In the genomic region with DNA sequence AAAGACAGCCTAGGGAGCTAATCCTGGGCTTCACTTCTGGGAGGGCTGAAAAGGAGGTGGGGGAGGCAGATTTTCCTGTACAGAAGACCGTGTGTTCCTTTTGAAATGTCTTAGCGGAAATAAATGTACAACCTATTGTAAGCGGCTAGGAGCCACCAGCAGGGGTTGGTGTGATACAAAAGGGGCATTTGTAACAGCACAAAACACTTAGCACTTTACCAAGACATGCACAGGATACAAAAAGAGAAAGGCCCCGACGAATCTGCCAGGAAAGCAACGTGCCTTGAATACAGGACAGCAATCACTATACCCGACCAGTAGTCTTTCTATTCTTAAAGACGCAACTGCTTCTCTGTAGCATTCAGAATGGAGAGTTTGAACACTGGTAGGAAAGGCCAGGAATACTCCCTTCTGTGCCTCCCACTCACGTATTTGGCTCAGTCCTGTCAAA, we compare ENCODE assay signal across 10 mouse cellular contexts.
DNase-seq lines count a peak whose midpoint lies in the region; ATAC-seq and TF ChIP-seq lines count a peak whose summit lies in the region.
"Had no signal": no experiment of that assay in that cellular context is flagged by ENCODE, and none has a peak within 500 bp of the region (broad histone marks: within the 10 kb centered on the region; RNA-seq: fewer than 3 reads in every experiment).

No protein-coding gene starts in this region.

- H3K27me3 ChIP-seq in hindbrain, embryonic 12.5 days = peaks cover 72% of the 10 kb centered on the region
- H3K27me3 ChIP-seq in midbrain, embryonic 10.5 days (ENCODE audit: low read depth, poor library complexity, severe bottlenecking) = peaks cover 94% of the 10 kb centered on the region
- H3K27me3 ChIP-seq: megakaryocyte, embryonic 14.5 days; stomach, embryonic 15.5 days had no signal

- 25% methylated on average over 9 of the region's 9 CpGs for WGBS in hindbrain, embryonic 12.5 days
- WGBS in midbrain, embryonic 10.5 days = 18% methylated on average over 9 of the region's 9 CpGs

- H3K9ac ChIP-seq in hindbrain, embryonic 12.5 days = no peak overlapping the region
- H3K9ac ChIP-seq: stomach, embryonic 15.5 days had no signal

- H3K9me3 ChIP-seq in hindbrain, embryonic 12.5 days (replicated peaks) = no peaks in the 10 kb centered on the region
- H3K9me3 ChIP-seq in midbrain, embryonic 10.5 days (replicated peaks) = no peaks in the 10 kb centered on the region
- H3K9me3 ChIP-seq: stomach, embryonic 15.5 days had no signal

- no peak overlapping the region for H3K4me3 ChIP-seq in hindbrain, embryonic 12.5 days
- H3K4me3 ChIP-seq in midbrain, embryonic 10.5 days = no peak overlapping the region
- H3K4me3 ChIP-seq in gastrocnemius, adult 2 months = no peak overlapping the region
- H3K4me3 ChIP-seq: megakaryocyte, embryonic 14.5 days; stomach, embryonic 15.5 days had no signal

- TF ChIP-seq CTCF in gastrocnemius, adult 2 months (IDR thresholded peaks at IDR 0.05) = no peak

- H3K27ac ChIP-seq in hindbrain, embryonic 12.5 days = no peak overlapping the region
- H3K27ac ChIP-seq in midbrain, embryonic 10.5 days (replicated peaks) = no peak overlapping the region
- H3K27ac ChIP-seq in gastrocnemius, adult 2 months = no peak overlapping the region
- H3K27ac ChIP-seq: stomach, embryonic 15.5 days had no signal

- ATAC-seq in hindbrain, embryonic 12.5 days (ENCODE audit: low FRiP score) = peak; percentile 89

- intact Hi-C loops in heart, postnatal 14 days (cut with DNase I) = no loop called here
- intact Hi-C loops in gastrocnemius, adult 2 months (cut with DNase I) = no loop called here

- peak; percentile 8 to 43 for DNase-seq in layer of hippocampus, adult 18-20 months (ENCODE audit: low spot score in 2 of 2)
- DNase-seq in layer of hippocampus, adult 9-10 months (ENCODE audit: low spot score) = no peak
- peak; percentile 51 for DNase-seq in midbrain, embryonic 10.5 days (ENCODE audit: low spot score)
- no peak for DNase-seq in liver
- DNase-seq in heart, postnatal 14 days = no peak
- DNase-seq in spleen, postnatal 4 days (ENCODE audit: low spot score in 2 of 2) = no peak
- DNase-seq in gastrocnemius, adult 2 months = no peak

- 0 out of 2 replicates have a peak, but pooled peaks cover 9% of the 10 kb centered on the region for H3K4me1 ChIP-seq in hindbrain, embryonic 12.5 days
- H3K4me1 ChIP-seq in midbrain, embryonic 10.5 days = peaks cover 13% of the 10 kb centered on the region
- H3K4me1 ChIP-seq: megakaryocyte, embryonic 14.5 days; stomach, embryonic 15.5 days had no signal

- H3K4me2 ChIP-seq in hindbrain, embryonic 12.5 days (replicated peaks) = no peak overlapping the region
- H3K4me2 ChIP-seq: stomach, embryonic 15.5 days had no signal

- H3K36me3 ChIP-seq in hindbrain, embryonic 12.5 days = no peaks in the 10 kb centered on the region
- H3K36me3 ChIP-seq in midbrain, embryonic 10.5 days = no peaks in the 10 kb centered on the region
- H3K36me3 ChIP-seq: stomach, embryonic 15.5 days had no signal

Comparison
In these comparisons a context has a peak if more than half of its experiments do, and no peak if none do; other contexts are left out.
1. DNase-seq: peak in layer of hippocampus, adult 18-20 months (2 of 2) and midbrain, embryonic 10.5 days (single experiment); none in layer of hippocampus, adult 9-10 months (single experiment), liver (single experiment), heart, postnatal 14 days (0 of 2), spleen, postnatal 4 days (0 of 2) and gastrocnemius, adult 2 months (single experiment).